Mouse (Mus musculus): ENCODE results near the gene Ell2. TPM values are rescaled to one million over a fixed set of nuclear protein-coding genes. Genes with fewer than 3 reads are reported as not detected.

Gene Ell2
- polyA plus RNA-seq, 1 experiment from 2014 or later, result 7.0 TPM

- ATAC-seq (ENCODE audit: insufficient number of reproducible peaks, insufficient read depth, low FRiP score, low TSS enrichment), result no peak
- Histone ChIP-seq H3K4me3 (no peak overlapping the region), H3K27me3 (no peaks in the 10 kb centered on the region)
These were observed 44.2 kb downstream of the Ell2 start for GRCm38 (mm10) chr13:75750785-75751184.

GRCm38 (mm10) chr13:75752216-75752938 lies 45.8 kb downstream of the Ell2 start:
- WGBS, result 91% methylated on average over 5 of the region's 5 CpGs
- no peak overlapping the region for H3K9ac ChIP-seq
- H3K4me1 ChIP-seq, result no peaks in the 10 kb centered on the region
- H3K36me3 ChIP-seq, result no peaks in the 10 kb centered on the region
- no peak overlapping the region for H3K4me2 ChIP-seq (replicated peaks)
- ATAC-seq (ENCODE audit: insufficient number of reproducible peaks, insufficient read depth, low FRiP score, low TSS enrichment), result no peak
- H3K4me3 ChIP-seq, result no peak overlapping the region
- H3K27me3 ChIP-seq, result no peaks in the 10 kb centered on the region
- no peaks in the 10 kb centered on the region for H3K9me3 ChIP-seq
- no peak overlapping the region for H3K27ac ChIP-seq

More at GRCm38 (mm10) chr13:75750785-75751184, 44.2 kb downstream of the Ell2 start:
- no peak overlapping the region for H3K4me2 ChIP-seq (replicated peaks)
- no peak overlapping the region for H3K27ac ChIP-seq
- 42% methylated on average over 2 of the region's 2 CpGs for WGBS
- no peaks in the 10 kb centered on the region for H3K36me3 ChIP-seq
- no peak overlapping the region for H3K9ac ChIP-seq
- H3K4me1 ChIP-seq, result no peaks in the 10 kb centered on the region
- H3K9me3 ChIP-seq, result no peaks in the 10 kb centered on the region

GRCm38 (mm10) chr13:75754398-75754797 lies 47.8 kb downstream of the Ell2 start:
- WGBS, result 69% methylated on average over 5 of the region's 5 CpGs

GRCm38 (mm10) chr13:75760859-75761548 lies 54.4 kb downstream of the Ell2 start:
- Histone ChIP-seq H3K4me1 (no peaks in the 10 kb centered on the region), H3K9ac (no peak overlapping the region), H3K27me3 (no peaks in the 10 kb centered on the region), H3K4me2 (replicated peaks) (no peak overlapping the region), H3K9me3 (no peaks in the 10 kb centered on the region), H3K4me3 (no peak overlapping the region), H3K36me3 (no peaks in the 10 kb centered on the region), H3K27ac (no peak overlapping the region)
- 92% methylated on average over 4 of the region's 4 CpGs for WGBS
- ATAC-seq (ENCODE audit: insufficient number of reproducible peaks, insufficient read depth, low FRiP score, low TSS enrichment), result no peak

More at GRCm38 (mm10) chr13:75754398-75754797, 47.8 kb downstream of the Ell2 start:
- Histone ChIP-seq H3K4me2 (replicated peaks) (no peak overlapping the region), H3K4me1 (no peaks in the 10 kb centered on the region), H3K27me3 (no peaks in the 10 kb centered on the region), H3K4me3 (no peak overlapping the region), H3K9ac (no peak overlapping the region), H3K27ac (no peak overlapping the region), H3K9me3 (no peaks in the 10 kb centered on the region), H3K36me3 (no peaks in the 10 kb centered on the region)
- no peak for ATAC-seq (ENCODE audit: insufficient number of reproducible peaks, insufficient read depth, low FRiP score, low TSS enrichment)

GRCm38 (mm10) chr13:75762759-75763158 lies 56.2 kb downstream of the Ell2 start:
- Histone ChIP-seq H3K36me3 (no peaks in the 10 kb centered on the region), H3K4me3 (no peak overlapping the region), H3K9me3 (no peaks in the 10 kb centered on the region), H3K4me1 (peaks cover 2% of the 10 kb centered on the region; the same call in 1 of the 2 replicates), H3K27me3 (no peaks in the 10 kb centered on the region), H3K27ac (no peak overlapping the region), H3K9ac (no peak overlapping the region), H3K4me2 (replicated peaks) (no peak overlapping the region)
- no peak for ATAC-seq (ENCODE audit: insufficient number of reproducible peaks, insufficient read depth, low FRiP score, low TSS enrichment)
- WGBS, result 88% methylated on average over 4 of the region's 4 CpGs

- Histone ChIP-seq H3K36me3 (no peaks in the 10 kb centered on the region), H3K27me3 (no peaks in the 10 kb centered on the region), H3K4me3 (no peak overlapping the region), H3K27ac (no peak overlapping the region), H3K4me2 (replicated peaks) (no peak overlapping the region), H3K9me3 (no peaks in the 10 kb centered on the region), H3K4me1 (peaks cover 2% of the 10 kb centered on the region; the same call in 1 of the 2 replicates), H3K9ac (no peak overlapping the region)
- 38% methylated on average over 3 of the region's 3 CpGs for WGBS
- no peak; the same call in 1 of the 2 replicates for ATAC-seq (ENCODE audit: insufficient number of reproducible peaks, insufficient read depth, low FRiP score, low TSS enrichment)
These were observed 56.7 kb downstream of the Ell2 start for GRCm38 (mm10) chr13:75763280-75763679.

- no peak overlapping the region for H3K9ac ChIP-seq
- no peak overlapping the region for H3K4me2 ChIP-seq (replicated peaks)
- no peak overlapping the region for H3K4me3 ChIP-seq
- H3K27ac ChIP-seq, result no peak overlapping the region
- WGBS, result 41% methylated on average over 1 of the region's 1 CpGs
- H3K27me3 ChIP-seq, result no peaks in the 10 kb centered on the region
- no peaks in the 10 kb centered on the region for H3K36me3 ChIP-seq
- no peak for ATAC-seq (ENCODE audit: insufficient number of reproducible peaks, insufficient read depth, low FRiP score, low TSS enrichment)
- H3K4me1 ChIP-seq, result peaks cover 2% of the 10 kb centered on the region; the same call in 1 of the 2 replicates
- no peaks in the 10 kb centered on the region for H3K9me3 ChIP-seq
These were observed 59.2 kb downstream of the Ell2 start for GRCm38 (mm10) chr13:75765742-75766141.

GRCm38 (mm10) chr13:75766238-75766637 lies 59.7 kb downstream of the Ell2 start:
- no peak overlapping the region for H3K27ac ChIP-seq
- H3K9ac ChIP-seq, result no peak overlapping the region
- WGBS, result 39% methylated on average over 5 of the region's 5 CpGs
- ATAC-seq (ENCODE audit: insufficient number of reproducible peaks, insufficient read depth, low FRiP score, low TSS enrichment), result no peak
- no peaks in the 10 kb centered on the region for H3K27me3 ChIP-seq
- peaks cover 2% of the 10 kb centered on the region; the same call in 1 of the 2 replicates for H3K4me1 ChIP-seq
- no peaks in the 10 kb centered on the region for H3K36me3 ChIP-seq
- H3K9me3 ChIP-seq, result no peaks in the 10 kb centered on the region
- no peak overlapping the region for H3K4me2 ChIP-seq (replicated peaks)
- H3K4me3 ChIP-seq, result no peak overlapping the region

GRCm38 (mm10) chr13:75766967-75767366 lies 60.4 kb downstream of the Ell2 start:
- WGBS, result 75% methylated on average over 2 of the region's 2 CpGs
- no peaks in the 10 kb centered on the region for H3K36me3 ChIP-seq
- no peak overlapping the region for H3K27ac ChIP-seq
- no peak overlapping the region for H3K4me3 ChIP-seq
- H3K9ac ChIP-seq, result no peak overlapping the region
- H3K4me2 ChIP-seq (replicated peaks), result no peak overlapping the region
- H3K4me1 ChIP-seq, result peaks cover 2% of the 10 kb centered on the region; the same call in 1 of the 2 replicates
- no peak for ATAC-seq (ENCODE audit: insufficient number of reproducible peaks, insufficient read depth, low FRiP score, low TSS enrichment)
- no peaks in the 10 kb centered on the region for H3K9me3 ChIP-seq
- H3K27me3 ChIP-seq, result no peaks in the 10 kb centered on the region

- Histone ChIP-seq H3K4me3 (no peak overlapping the region), H3K27ac (no peak overlapping the region), H3K36me3 (no peaks in the 10 kb centered on the region), H3K9ac (no peak overlapping the region), H3K27me3 (no peaks in the 10 kb centered on the region), H3K4me2 (replicated peaks) (no peak overlapping the region), H3K4me1 (peaks cover 2% of the 10 kb centered on the region; the same call in 1 of the 2 replicates), H3K9me3 (no peaks in the 10 kb centered on the region)
- 97% methylated on average over 2 of the region's 2 CpGs for WGBS
- ATAC-seq (ENCODE audit: insufficient number of reproducible peaks, insufficient read depth, low FRiP score, low TSS enrichment), result no peak
These were observed 64.2 kb downstream of the Ell2 start for GRCm38 (mm10) chr13:75770744-75771143.

GRCm38 (mm10) chr13:75771404-75771803 lies 64.8 kb downstream of the Ell2 start:
- WGBS, result 84% methylated on average over 4 of the region's 4 CpGs
- Histone ChIP-seq H3K36me3 (no peaks in the 10 kb centered on the region), H3K27ac (no peak overlapping the region), H3K4me2 (replicated peaks) (no peak overlapping the region), H3K4me1 (peaks cover under 1% of the 10 kb centered on the region; the same call in 1 of the 2 replicates), H3K9ac (no peak overlapping the region), H3K27me3 (no peaks in the 10 kb centered on the region), H3K9me3 (no peaks in the 10 kb centered on the region), H3K4me3 (no peak overlapping the region)
- ATAC-seq (ENCODE audit: insufficient number of reproducible peaks, insufficient read depth, low FRiP score, low TSS enrichment), result no peak
